Mouse (Mus musculus) ovary, postnatal 10 days (tissue): ENCODE results near the gene Eif2s1.
A peak's percentile ranks its signal among the peaks of the same experiment; 100 is the strongest.
"Not testable (repeated sequence)": the region's sequence is repeated elsewhere in the genome, so short reads cannot be mapped to it uniquely, and the experiment has no call there.

ENCODE experiments used
- DNase-seq: peaks from one replicate; pipeline ENCODE4 v3.0.0; 2022; ENCODE audit warnings: low spot score

Gene Eif2s1

GRCm38 (mm10) chr12:78915561-78915960, 53.9 kb downstream of the Eif2s1 start:
- no peak for DNase-seq

DNA sequence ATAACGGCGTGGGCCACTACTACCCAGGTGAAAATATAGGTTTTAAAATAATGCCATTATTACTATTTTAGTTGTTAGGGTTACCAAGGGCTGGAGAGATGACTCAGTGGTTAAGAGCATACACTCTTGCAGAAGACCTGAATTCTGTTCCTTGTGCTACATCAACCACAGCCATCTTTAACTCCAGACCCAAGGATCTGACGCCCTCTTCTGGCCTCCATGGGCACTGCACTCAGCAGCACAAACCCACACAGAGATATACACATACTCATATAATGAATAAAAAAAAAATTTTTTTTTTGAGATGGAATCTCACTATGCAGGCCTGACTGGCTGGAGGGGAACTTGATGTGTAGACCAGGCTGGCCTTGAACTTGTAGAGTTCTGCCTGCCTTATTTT, 54.7 kb downstream of the Eif2s1 start:
- no peak for DNase-seq

DNA sequence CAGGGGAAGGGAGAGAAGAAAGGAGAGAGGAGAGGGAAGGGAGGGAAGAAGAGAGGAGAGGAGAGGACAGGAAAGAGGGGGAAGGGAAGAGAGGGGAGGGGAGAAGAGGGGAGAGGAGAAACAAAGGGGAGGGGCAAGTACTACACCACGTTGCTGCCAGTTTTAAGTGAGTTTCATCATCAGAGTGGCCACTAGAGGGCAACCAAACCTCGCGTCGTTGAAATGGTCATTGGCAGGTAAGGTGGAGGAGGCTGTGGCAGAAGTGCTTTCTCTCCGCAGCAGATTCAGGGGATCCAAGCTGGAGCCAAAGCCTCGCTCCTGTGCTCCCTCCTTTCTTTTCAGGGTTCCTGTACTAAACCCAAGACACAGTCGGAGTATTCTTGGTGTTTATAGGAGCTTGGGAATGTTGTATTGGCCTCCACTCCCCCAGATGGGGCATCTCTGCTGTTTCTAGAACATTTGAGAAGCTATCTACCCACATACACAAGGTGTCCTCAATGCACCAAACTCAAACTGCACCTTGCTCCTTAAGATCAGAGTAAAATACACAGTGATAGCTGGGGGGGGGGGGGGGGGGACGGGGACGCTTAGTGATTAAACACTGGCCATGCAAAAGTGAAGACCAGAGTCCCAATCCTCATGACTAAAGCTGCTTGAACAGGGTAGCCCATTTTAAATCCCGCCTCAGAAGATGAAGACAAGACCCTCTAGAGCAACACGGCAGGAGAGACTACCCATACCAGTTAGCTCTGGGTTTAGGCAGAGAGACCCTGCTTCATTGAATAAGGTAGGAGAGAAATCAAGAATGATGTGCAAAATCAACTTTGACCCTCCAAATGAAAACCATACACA, 56.8 kb downstream of the Eif2s1 start:
- peak; percentile 46 for DNase-seq

GRCm38 (mm10) chr12:78919079-78919712, 57.6 kb downstream of the Eif2s1 start:
- DNase-seq: no peak

GRCm38 (mm10) chr12:78921421-78921820, 59.8 kb downstream of the Eif2s1 start:
- DNase-seq: no peak

DNA sequence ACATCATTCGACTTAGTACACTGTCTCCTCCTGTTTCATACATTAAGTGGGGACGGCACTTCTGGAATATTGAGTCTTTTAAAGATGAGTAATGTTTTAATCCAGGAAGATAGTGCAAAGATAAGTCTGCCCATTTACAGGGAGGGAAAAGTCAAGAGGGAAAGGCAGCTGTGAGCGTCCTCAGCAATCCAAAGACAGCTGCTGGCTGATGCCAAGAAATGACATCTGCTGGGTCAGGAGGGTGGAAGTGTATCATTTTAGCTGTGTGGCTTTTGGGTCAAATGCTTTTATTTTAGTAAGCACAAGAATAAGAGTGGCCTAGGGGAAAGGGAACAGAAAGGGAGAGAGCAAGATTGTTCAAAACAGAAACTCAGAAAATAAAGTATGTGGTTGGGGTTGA, 60.4 kb downstream of the Eif2s1 start:
- DNase-seq: no peak

DNA sequence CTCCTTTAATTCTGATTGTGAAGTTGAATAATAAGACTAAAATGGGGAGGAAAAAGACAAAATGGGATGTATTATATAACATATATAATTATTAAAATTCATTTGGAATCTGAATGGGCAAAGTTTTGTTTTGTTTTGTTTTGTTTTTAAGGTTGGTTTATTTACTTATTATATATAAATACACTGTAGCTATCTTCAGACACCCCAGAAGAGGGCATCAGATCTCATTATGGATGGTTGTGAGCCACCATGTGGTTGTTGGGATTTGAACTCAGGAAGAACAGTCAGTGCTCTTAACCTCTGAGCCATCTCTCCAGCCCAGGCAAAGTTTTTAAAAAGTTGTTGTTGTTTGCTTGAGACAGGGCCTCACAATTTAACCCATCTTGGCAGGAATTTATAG, 61.4 kb downstream of the Eif2s1 start:
- not testable (repeated sequence) for DNase-seq

DNA sequence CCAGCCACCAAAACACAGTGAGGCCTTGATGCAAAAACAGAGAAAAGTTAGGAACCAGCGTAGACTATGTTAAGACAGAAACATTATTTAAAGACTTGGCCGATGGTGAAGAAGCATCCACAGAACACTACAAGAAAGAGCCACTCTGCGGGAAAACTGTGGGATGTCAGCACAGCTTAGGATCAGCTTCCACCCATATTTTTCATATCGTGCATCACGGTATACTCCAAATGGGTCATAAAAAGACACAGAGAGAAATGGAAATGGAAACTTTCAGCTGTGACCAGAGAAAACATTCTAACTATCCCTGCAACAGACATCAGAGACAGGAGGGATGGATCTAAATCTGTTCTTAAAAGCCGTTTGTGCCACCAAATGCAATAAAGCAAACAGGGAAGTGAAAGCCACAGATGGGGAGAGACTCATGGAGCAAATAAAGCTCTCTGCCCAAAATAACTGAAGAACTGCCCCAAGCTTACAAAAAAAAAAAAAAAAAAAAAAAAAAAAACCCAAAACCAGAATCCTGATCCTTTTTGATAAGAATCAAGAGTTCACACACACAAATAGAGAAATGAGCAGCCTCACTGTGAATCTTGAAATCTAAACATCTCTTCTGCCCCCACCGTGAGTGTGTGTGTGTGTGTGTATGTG, 62.0 kb downstream of the Eif2s1 start:
- DNase-seq: no peak

- no peak for DNase-seq
These were observed 65.7 kb downstream of the Eif2s1 start for GRCm38 (mm10) chr12:78927287-78927686.

GRCm38 (mm10) chr12:78929900-78930299, 68.3 kb downstream of the Eif2s1 start:
- DNase-seq: no peak

GRCm38 (mm10) chr12:78936494-78936893, 74.9 kb downstream of the Eif2s1 start:
- no peak for DNase-seq
